Comparison of ENCODE assay signal across 32 mouse cellular contexts in genomic region chr1:8173196-8173595, GRCm38 (mm10).
"Had no signal": no experiment of that assay in that cellular context is flagged by ENCODE, and none has a peak within 500 bp of the region (broad histone marks: within the 10 kb centered on the region; RNA-seq: fewer than 3 reads in every experiment).

No protein-coding gene starts in this region.

- H3K27ac ChIP-seq: limb, embryonic 10.5 days; limb, embryonic 12.5 days; limb, embryonic 13.5 days; limb, embryonic 15.5 days; liver, embryonic 12.5 days; liver, embryonic 13.5 days; liver, embryonic 14.5 days; liver, embryonic 15.5 days; lung, embryonic 15.5 days; macrophage; midbrain, embryonic 10.5 days; midbrain, embryonic 12.5 days; midbrain, embryonic 13.5 days; midbrain, embryonic 15.5 days; neural tube, embryonic 12.5 days had no signal

- H3K36me3 ChIP-seq: limb, embryonic 10.5 days; limb, embryonic 12.5 days; limb, embryonic 13.5 days; limb, embryonic 15.5 days; liver, embryonic 12.5 days; liver, embryonic 13.5 days; liver, embryonic 15.5 days; lung, embryonic 15.5 days; midbrain, embryonic 10.5 days; midbrain, embryonic 12.5 days; midbrain, embryonic 13.5 days; midbrain, embryonic 15.5 days; neural tube, embryonic 12.5 days had no signal

- H3K27me3 ChIP-seq: limb, embryonic 12.5 days; limb, embryonic 13.5 days; limb, embryonic 15.5 days; liver, embryonic 12.5 days; liver, embryonic 13.5 days; liver, embryonic 15.5 days; lung, embryonic 15.5 days; megakaryocyte, embryonic 14.5 days; midbrain, embryonic 12.5 days; midbrain, embryonic 13.5 days; midbrain, embryonic 15.5 days; neural tube, embryonic 12.5 days had no signal

- DNase-seq: left cerebral cortex, postnatal 4 days; liver; liver, embryonic 13.5 days; liver, postnatal 0 days; lung, adult 18-20 months; lung, adult 2 months; lung, embryonic 14.5 days; lung, postnatal 10 days; lung, postnatal 14 days; lung, postnatal 36 days; lung, postnatal 4 days; midbrain, embryonic 14.5 days had no signal

- H3K4me2 ChIP-seq: limb, embryonic 12.5 days; limb, embryonic 13.5 days; limb, embryonic 15.5 days; liver, embryonic 11.5 days; liver, embryonic 12.5 days; liver, embryonic 13.5 days; liver, embryonic 15.5 days; lung, embryonic 14.5 days; lung, embryonic 15.5 days; midbrain, embryonic 11.5 days; midbrain, embryonic 12.5 days; midbrain, embryonic 13.5 days; midbrain, embryonic 15.5 days; neural tube, embryonic 12.5 days had no signal

- ATAC-seq: liver, embryonic 12.5 days; liver, postnatal 0 days; lung, postnatal 0 days; midbrain, embryonic 13.5 days; midbrain, embryonic 15.5 days; midbrain, embryonic 16.5 days had no signal

- H3K4me1 ChIP-seq: limb, embryonic 10.5 days; limb, embryonic 12.5 days; limb, embryonic 13.5 days; limb, embryonic 15.5 days; liver, embryonic 12.5 days; liver, embryonic 13.5 days; liver, embryonic 15.5 days; lung, embryonic 15.5 days; megakaryocyte, embryonic 14.5 days; midbrain, embryonic 10.5 days; midbrain, embryonic 12.5 days; midbrain, embryonic 13.5 days; midbrain, embryonic 15.5 days; neural tube, embryonic 12.5 days had no signal

- H3K4me3 ChIP-seq: limb, embryonic 10.5 days; limb, embryonic 12.5 days; limb, embryonic 13.5 days; limb, embryonic 15.5 days; liver, embryonic 12.5 days; liver, embryonic 13.5 days; liver, embryonic 15.5 days; lung, embryonic 15.5 days; megakaryocyte, embryonic 14.5 days; midbrain, embryonic 10.5 days; midbrain, embryonic 12.5 days; midbrain, embryonic 13.5 days; midbrain, embryonic 15.5 days; myocyte; neural tube, embryonic 12.5 days had no signal

- H3K9me3 ChIP-seq: limb, embryonic 10.5 days; limb, embryonic 13.5 days; limb, embryonic 15.5 days; liver, embryonic 12.5 days; liver, embryonic 13.5 days; liver, embryonic 15.5 days; lung, embryonic 15.5 days; megakaryocyte, embryonic 14.5 days; midbrain, embryonic 12.5 days; midbrain, embryonic 15.5 days; neural tube, embryonic 12.5 days had no signal

- H3K9ac ChIP-seq: limb, embryonic 12.5 days; limb, embryonic 13.5 days; limb, embryonic 15.5 days; liver, embryonic 12.5 days; liver, embryonic 13.5 days; liver, embryonic 14.5 days; liver, embryonic 15.5 days; liver, postnatal 0 days; lung, embryonic 14.5 days; lung, embryonic 15.5 days; midbrain, embryonic 12.5 days; midbrain, embryonic 13.5 days; midbrain, embryonic 15.5 days; neural tube, embryonic 12.5 days had no signal
